Mouse (Mus musculus) stomach, postnatal 0 days (tissue): ENCODE data around the gene Dnajc12.

Experiments
- CTCF ChIP-seq: IDR thresholded peaks from 2 replicates; pipeline ENCODE4 v1.5.1; 2016; ENCODE audit warnings: antibody characterized with exemption, low read depth, mild to moderate bottlenecking, moderate library complexity
- EP300 ChIP-seq: optimal IDR thresholded peaks from 2 replicates; pipeline ENCODE3; 2016; ENCODE audit warnings: antibody characterized with exemption

DNA sequence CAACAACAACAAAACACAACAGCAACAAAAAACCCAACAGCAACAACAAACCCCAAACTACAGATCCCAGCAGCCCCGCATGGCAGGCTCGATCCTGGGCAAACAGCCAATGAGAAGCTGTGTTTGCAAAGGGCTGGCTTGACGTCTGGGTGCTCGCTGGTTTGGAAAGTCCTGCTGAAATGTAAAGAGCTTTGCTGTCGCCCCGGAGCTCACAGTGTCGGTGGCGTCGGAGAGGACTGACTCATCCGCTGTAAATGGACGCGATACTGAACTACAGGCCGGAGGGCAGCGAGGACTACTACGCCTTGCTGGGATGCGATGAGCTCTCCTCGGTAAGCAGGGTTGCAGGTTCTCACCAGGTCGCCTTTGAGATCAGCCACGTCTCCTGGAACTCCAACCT is 4.2 kb downstream of the Dnajc12 start:
- no peak for TF ChIP-seq EP300
- TF ChIP-seq CTCF, result no peak
